Mouse (Mus musculus): ENCODE data around the gene Reg1. TPM values are rescaled to one million over a fixed set of nuclear protein-coding genes. Genes with fewer than 3 reads are reported as not detected.

Reg1 gene
- polyA plus RNA-seq, 1 experiment from 2014 or later, result 2.1 TPM

DNA sequence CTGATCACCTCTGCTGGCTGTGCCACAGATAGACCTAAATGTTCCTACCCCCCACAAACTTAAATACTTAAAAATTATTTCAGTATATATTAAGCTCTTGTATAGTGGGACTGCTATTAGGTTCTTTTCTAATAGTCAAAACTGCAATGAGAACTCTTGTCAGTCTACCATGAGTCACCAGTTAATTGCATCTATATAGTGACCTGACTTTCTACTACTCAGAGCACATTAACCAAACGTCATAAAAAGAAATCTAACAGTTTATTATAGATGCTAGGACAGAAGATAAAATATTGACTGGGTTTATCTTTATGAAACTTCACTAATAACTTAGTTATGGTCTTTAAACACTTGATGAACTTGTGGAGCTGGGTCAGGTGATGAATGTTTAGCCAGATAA, 24.7 kb downstream of the Reg1 start:
- 53% methylated on average over 1 of the region's 1 CpGs for WGBS
- no peaks in the 10 kb centered on the region for H3K27me3 ChIP-seq (ENCODE audit: control insufficient read depth, insufficient read depth, low read length)

DNA sequence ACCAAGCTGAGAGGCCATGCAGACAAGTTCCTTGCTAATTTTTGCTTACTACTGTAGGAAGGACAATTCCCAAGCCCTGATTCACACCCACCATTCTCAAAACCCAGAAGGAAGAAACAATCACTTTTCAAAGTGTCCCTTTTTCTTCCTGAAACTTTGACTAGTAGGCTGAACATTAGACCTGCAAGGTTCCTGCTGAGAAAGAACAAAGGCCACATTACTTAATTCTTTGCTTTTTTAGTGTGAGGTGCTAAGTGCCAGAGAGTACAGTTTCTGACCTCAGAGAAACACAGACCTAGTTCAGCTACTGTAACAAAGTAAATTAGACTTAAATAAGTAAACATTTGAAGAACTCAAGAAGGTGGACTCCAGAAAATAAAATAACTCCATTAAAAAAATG, 25.9 kb downstream of the Reg1 start:
- Histone ChIP-seq H3K9ac (ENCODE audit: low read length) (no peak overlapping the region), H3K4me2 (replicated peaks; ENCODE audit: low read depth) (no peak overlapping the region), H3K36me3 (ENCODE audit: control insufficient read depth, insufficient read depth, low read length) (no peaks in the 10 kb centered on the region), H3K27ac (replicated peaks) (no peak overlapping the region), H3K27me3 (ENCODE audit: control insufficient read depth, insufficient read depth, low read length) (no peaks in the 10 kb centered on the region), H3K9me3 (ENCODE audit: control insufficient read depth, low read length) (no peaks in the 10 kb centered on the region), H3K4me1 (replicated peaks; ENCODE audit: control insufficient read depth, insufficient read depth) (no peaks in the 10 kb centered on the region), H3K4me3 (ENCODE audit: low read depth, low read length) (no peak overlapping the region)
- no peak for DNase-seq (ENCODE audit: low spot score)
- no peak for TF ChIP-seq CTCF (IDR thresholded peaks at IDR 0.05; ENCODE audit: low read depth)
- no peak for TF ChIP-seq EP300 (optimal IDR thresholded peaks at IDR 0.05)
- no peak for ATAC-seq (ENCODE audit: low FRiP score, low TSS enrichment)

More for the DNA sequence above, 24.7 kb downstream of the Reg1 start:
- no peak overlapping the region for H3K27ac ChIP-seq (replicated peaks)
- H3K4me1 ChIP-seq (replicated peaks; ENCODE audit: control insufficient read depth, insufficient read depth), result no peaks in the 10 kb centered on the region
- no peak overlapping the region for H3K4me3 ChIP-seq (ENCODE audit: low read depth, low read length)
- ATAC-seq (ENCODE audit: low FRiP score, low TSS enrichment) (no peak), DNase-seq (ENCODE audit: low spot score) (no peak)
- TF ChIP-seq EP300 (optimal IDR thresholded peaks at IDR 0.05) (no peak), CTCF (IDR thresholded peaks at IDR 0.05; ENCODE audit: low read depth) (no peak)
- no peak overlapping the region for H3K4me2 ChIP-seq (replicated peaks; ENCODE audit: low read depth)
- H3K9me3 ChIP-seq (ENCODE audit: control insufficient read depth, low read length), result no peaks in the 10 kb centered on the region
- no peaks in the 10 kb centered on the region for H3K36me3 ChIP-seq (ENCODE audit: control insufficient read depth, insufficient read depth, low read length)
- H3K9ac ChIP-seq (ENCODE audit: low read length), result no peak overlapping the region

DNA sequence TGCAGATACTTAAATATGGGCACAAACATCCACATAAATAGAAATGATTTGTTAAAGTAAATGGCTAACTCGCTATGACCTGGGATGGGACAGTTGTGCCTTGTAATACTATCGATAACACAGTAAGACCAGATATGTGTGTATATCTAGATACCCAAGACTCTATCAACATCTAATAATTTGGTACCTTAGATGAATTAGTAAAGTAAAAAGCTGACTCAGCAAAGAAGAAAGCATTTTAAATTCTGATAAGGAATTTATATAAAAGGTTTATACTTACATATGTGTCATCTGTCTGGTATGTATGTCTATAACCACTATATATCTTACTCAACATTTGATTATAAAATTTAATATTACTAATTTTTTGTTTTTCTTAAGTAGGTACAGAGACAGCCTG, 30.3 kb downstream of the Reg1 start:
- TF ChIP-seq CTCF (IDR thresholded peaks at IDR 0.05; ENCODE audit: low read depth), result no peak
- WGBS, result 92% methylated on average over 2 of the region's 2 CpGs
- Histone ChIP-seq H3K27me3 (ENCODE audit: control insufficient read depth, insufficient read depth, low read length) (no peaks in the 10 kb centered on the region), H3K9ac (ENCODE audit: low read length) (no peak overlapping the region), H3K36me3 (ENCODE audit: control insufficient read depth, insufficient read depth, low read length) (no peaks in the 10 kb centered on the region), H3K4me2 (replicated peaks; ENCODE audit: low read depth) (no peak overlapping the region), H3K4me3 (ENCODE audit: low read depth, low read length) (no peak overlapping the region), H3K9me3 (ENCODE audit: control insufficient read depth, low read length) (no peaks in the 10 kb centered on the region), H3K4me1 (replicated peaks; ENCODE audit: control insufficient read depth, insufficient read depth) (no peaks in the 10 kb centered on the region), H3K27ac (replicated peaks) (no peak overlapping the region)
- DNase-seq (ENCODE audit: low spot score) (no peak), ATAC-seq (ENCODE audit: low FRiP score, low TSS enrichment) (no peak)

DNA sequence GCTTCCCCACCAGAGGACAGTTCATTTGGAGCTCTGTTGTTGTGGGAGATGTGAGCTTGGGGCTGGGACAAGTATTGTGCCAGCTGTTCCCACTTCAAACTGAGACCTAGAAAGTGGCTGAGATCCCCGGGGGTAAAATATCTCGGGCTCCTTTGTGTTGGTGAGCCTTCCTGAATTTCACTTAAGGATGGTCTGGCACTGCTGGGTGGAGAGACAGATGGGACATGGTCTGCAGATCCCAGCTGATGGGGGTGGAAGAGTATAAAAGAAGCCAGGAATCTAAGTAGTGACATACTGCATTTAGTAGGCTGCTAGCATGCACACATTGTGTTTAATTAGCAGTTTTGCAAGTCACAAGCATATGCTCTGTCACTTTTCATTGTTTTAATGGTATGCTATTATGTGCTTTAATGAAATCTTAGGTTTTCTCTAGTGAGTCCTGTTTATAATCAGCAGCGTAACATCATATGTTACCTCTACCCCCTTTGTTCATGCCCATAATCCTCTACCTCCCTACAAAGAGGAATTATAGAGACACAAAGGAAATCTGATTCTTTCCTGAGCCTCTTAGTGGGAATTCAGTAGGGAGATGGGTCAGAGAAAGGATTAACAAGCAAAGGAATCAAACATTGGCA, 37.8 kb downstream of the Reg1 start:
- Histone ChIP-seq H3K27me3 (ENCODE audit: control insufficient read depth, insufficient read depth, low read length) (no peaks in the 10 kb centered on the region), H3K4me2 (replicated peaks; ENCODE audit: low read depth) (no peak overlapping the region), H3K9ac (ENCODE audit: low read length) (no peak overlapping the region), H3K27ac (replicated peaks) (no peak overlapping the region), H3K36me3 (ENCODE audit: control insufficient read depth, insufficient read depth, low read length) (no peaks in the 10 kb centered on the region), H3K4me1 (replicated peaks; ENCODE audit: control insufficient read depth, insufficient read depth) (no peaks in the 10 kb centered on the region), H3K9me3 (ENCODE audit: control insufficient read depth, low read length) (no peaks in the 10 kb centered on the region), H3K4me3 (ENCODE audit: low read depth, low read length) (no peak overlapping the region)
- no peak for ATAC-seq (ENCODE audit: low FRiP score, low TSS enrichment)
- TF ChIP-seq CTCF (IDR thresholded peaks at IDR 0.05; ENCODE audit: low read depth) (no peak), EP300 (optimal IDR thresholded peaks at IDR 0.05) (no peak)
- WGBS, result 54% methylated on average over 3 of the region's 3 CpGs
- no peak for DNase-seq (ENCODE audit: low spot score)

DNA sequence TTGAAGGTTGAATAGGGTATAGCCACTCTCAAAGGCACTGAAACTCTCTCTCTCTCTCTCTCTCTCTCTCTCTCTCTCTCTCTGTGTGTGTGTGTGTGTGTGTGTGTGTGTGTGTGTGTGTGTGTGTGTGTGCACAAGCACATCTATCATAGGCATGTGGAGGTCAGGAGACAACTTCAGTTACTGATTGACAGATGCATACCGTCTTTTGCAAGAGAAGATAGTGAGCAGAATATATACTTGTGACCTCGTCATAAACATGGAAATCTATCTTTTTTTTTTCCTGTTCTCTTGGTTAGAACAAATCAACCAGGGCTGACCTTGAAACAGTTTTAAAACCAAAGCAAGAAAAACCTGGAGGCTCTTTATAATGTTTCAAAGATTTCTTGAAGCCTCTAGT, 39.8 kb downstream of the Reg1 start:
- 51% methylated on average over 2 of the region's 2 CpGs for WGBS
- H3K4me1 ChIP-seq (replicated peaks; ENCODE audit: control insufficient read depth, insufficient read depth), result no peaks in the 10 kb centered on the region
- no peak for ATAC-seq (ENCODE audit: low FRiP score, low TSS enrichment)

DNA sequence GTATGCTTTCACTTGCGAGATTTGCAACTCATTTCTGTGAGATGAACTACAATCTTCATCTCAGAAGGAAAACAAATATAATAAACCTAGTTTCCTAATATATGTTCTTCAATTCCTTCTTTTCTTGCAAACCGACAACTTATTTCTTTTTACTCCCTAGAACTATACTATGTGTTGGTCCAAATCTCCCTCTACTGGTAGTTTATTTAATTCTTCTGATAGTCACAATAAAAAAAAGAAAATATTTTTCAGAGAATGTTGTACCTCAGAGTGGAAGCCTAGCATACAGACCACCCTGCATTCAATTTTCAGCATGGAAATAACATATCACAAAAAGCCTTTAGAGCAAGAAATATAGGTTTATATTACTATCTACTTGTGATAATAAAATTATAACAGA, 40.8 kb downstream of the Reg1 start:
- H3K4me3 ChIP-seq (ENCODE audit: low read depth, low read length), result no peak overlapping the region
- no peaks in the 10 kb centered on the region for H3K27me3 ChIP-seq (ENCODE audit: control insufficient read depth, insufficient read depth, low read length)
- H3K9ac ChIP-seq (ENCODE audit: low read length), result no peak overlapping the region
- no peak for DNase-seq (ENCODE audit: low spot score)
- 81% methylated on average over 2 of the region's 2 CpGs for WGBS
- ATAC-seq (ENCODE audit: low FRiP score, low TSS enrichment), result no peak
- TF ChIP-seq EP300 (optimal IDR thresholded peaks at IDR 0.05) (no peak), CTCF (IDR thresholded peaks at IDR 0.05; ENCODE audit: low read depth) (peak; percentile 23; the same call in 1 of the 2 replicates)
- H3K4me1 ChIP-seq (replicated peaks; ENCODE audit: control insufficient read depth, insufficient read depth), result no peaks in the 10 kb centered on the region
- H3K36me3 ChIP-seq (ENCODE audit: control insufficient read depth, insufficient read depth, low read length), result no peaks in the 10 kb centered on the region
- H3K27ac ChIP-seq (replicated peaks), result no peak overlapping the region
- H3K9me3 ChIP-seq (ENCODE audit: control insufficient read depth, low read length), result no peaks in the 10 kb centered on the region
- H3K4me2 ChIP-seq (replicated peaks; ENCODE audit: low read depth), result no peak overlapping the region

More for the DNA sequence above, 39.8 kb downstream of the Reg1 start:
- Histone ChIP-seq H3K27me3 (ENCODE audit: control insufficient read depth, insufficient read depth, low read length) (no peaks in the 10 kb centered on the region), H3K27ac (replicated peaks) (no peak overlapping the region), H3K4me3 (ENCODE audit: low read depth, low read length) (no peak overlapping the region), H3K4me2 (replicated peaks; ENCODE audit: low read depth) (no peak overlapping the region), H3K9ac (ENCODE audit: low read length) (no peak overlapping the region), H3K9me3 (ENCODE audit: control insufficient read depth, low read length) (no peaks in the 10 kb centered on the region), H3K36me3 (ENCODE audit: control insufficient read depth, insufficient read depth, low read length) (no peaks in the 10 kb centered on the region)
- TF ChIP-seq EP300 (optimal IDR thresholded peaks at IDR 0.05) (no peak), CTCF (IDR thresholded peaks at IDR 0.05; ENCODE audit: low read depth) (no peak)
- DNase-seq (ENCODE audit: low spot score), result no peak
